8 mouse cellular contexts compared by ENCODE assay signal in genomic region chr1:134062411-134063085, GRCm38 (mm10). TPM values are rescaled to one million over a fixed set of nuclear protein-coding genes. Genes with fewer than 3 reads are reported as not detected.
DNase-seq lines count a peak whose midpoint lies in the region; ATAC-seq and TF ChIP-seq lines count a peak whose summit lies in the region.

No protein-coding gene starts in this region.

- no peak for TF ChIP-seq POLR2A in small intestine, adult 2 months (IDR thresholded peaks at IDR 0.05; ENCODE audit: low read depth, low read length)

- no peak overlapping the region for H3K4me3 ChIP-seq in kidney, embryonic 15.5 days (replicated peaks)
- peak overlapping the region; percentile 8; the same call in 1 of the 2 replicates for H3K4me3 ChIP-seq in forebrain, embryonic 12.5 days (replicated peaks)
- H3K4me3 ChIP-seq in limb, embryonic 13.5 days, result no peak overlapping the region
- peak overlapping the region; percentile 15; the same call in 1 of the 2 replicates for H3K4me3 ChIP-seq in small intestine, adult 2 months (ENCODE audit: low read depth, low read length)

- H3K4me2 ChIP-seq in kidney, embryonic 15.5 days, result peak overlapping the region; percentile 54
- H3K4me2 ChIP-seq in forebrain, embryonic 12.5 days, result peak overlapping the region; percentile 65
- H3K4me2 ChIP-seq in limb, embryonic 13.5 days (replicated peaks), result peak overlapping the region; percentile 53

- no peaks in the 10 kb centered on the region for H3K9me3 ChIP-seq in kidney, embryonic 15.5 days (replicated peaks)
- H3K9me3 ChIP-seq in forebrain, embryonic 12.5 days, result no peaks in the 10 kb centered on the region
- no peaks in the 10 kb centered on the region for H3K9me3 ChIP-seq in limb, embryonic 13.5 days

- no peak for DNase-seq in kidney, adult 8-10 months
- peak; percentile 73 for DNase-seq in Muller cell, postnatal 12 days (ENCODE audit: inconsistent ontology term)
- no peak for DNase-seq in urinary bladder, postnatal 4 days (ENCODE audit: low spot score in 2 of 2)
- no peak for DNase-seq in thymus, postnatal 10 days (ENCODE audit: low spot score in 2 of 2)

- H3K4me1 ChIP-seq in kidney, embryonic 15.5 days, result peaks cover 88% of the 10 kb centered on the region
- peaks cover 88% of the 10 kb centered on the region for H3K4me1 ChIP-seq in forebrain, embryonic 12.5 days
- H3K4me1 ChIP-seq in limb, embryonic 13.5 days, result peaks cover 77% of the 10 kb centered on the region
- H3K4me1 ChIP-seq in small intestine, adult 2 months (ENCODE audit: control insufficient read depth, insufficient read depth, insufficient read length, low read length), result peaks cover 69% of the 10 kb centered on the region

- no peaks in the 10 kb centered on the region for H3K36me3 ChIP-seq in kidney, embryonic 15.5 days
- no peaks in the 10 kb centered on the region for H3K36me3 ChIP-seq in forebrain, embryonic 12.5 days (replicated peaks)
- H3K36me3 ChIP-seq in limb, embryonic 13.5 days, result no peaks in the 10 kb centered on the region
- no peaks in the 10 kb centered on the region for H3K36me3 ChIP-seq in small intestine, adult 2 months (ENCODE audit: control insufficient read depth, insufficient read depth, low read length)

- 9% methylated on average over 11 of the region's 11 CpGs for WGBS in kidney, embryonic 15.5 days
- WGBS in forebrain, embryonic 12.5 days, result 2% methylated on average over 10 of the region's 11 CpGs
- WGBS in limb, embryonic 13.5 days, result 5% methylated on average over 11 of the region's 11 CpGs
- 43% methylated on average over 11 of the region's 11 CpGs for WGBS in small intestine, adult 2 months

- no peaks in the 10 kb centered on the region for H3K27me3 ChIP-seq in kidney, embryonic 15.5 days
- H3K27me3 ChIP-seq in forebrain, embryonic 12.5 days, result no peaks in the 10 kb centered on the region
- no peaks in the 10 kb centered on the region for H3K27me3 ChIP-seq in limb, embryonic 13.5 days
- H3K27me3 ChIP-seq in small intestine, adult 2 months (ENCODE audit: control insufficient read depth, insufficient read depth, low read length), result no peaks in the 10 kb centered on the region

- 0 out of 2 replicates have a peak overlapping the region, but pooled peaks have one; percentile 19 for H3K9ac ChIP-seq in kidney, embryonic 15.5 days
- H3K9ac ChIP-seq in forebrain, embryonic 12.5 days, result peak overlapping the region; percentile 48; the same call in 1 of the 2 replicates
- H3K9ac ChIP-seq in limb, embryonic 13.5 days, result peak overlapping the region; percentile 59

- ATAC-seq in kidney, embryonic 15.5 days (replicated peaks; ENCODE audit: low FRiP score), result no peak
- ATAC-seq in forebrain, embryonic 12.5 days (ENCODE audit: low FRiP score), result peak; percentile 54
- ATAC-seq in limb, embryonic 13.5 days (ENCODE audit: low FRiP score, low read depth), result peak; percentile 7; the same call in 1 of the 2 replicates

- H3K27ac ChIP-seq in kidney, embryonic 15.5 days, result peak overlapping the region; percentile 99
- peak overlapping the region; percentile 97 for H3K27ac ChIP-seq in forebrain, embryonic 12.5 days
- peak overlapping the region; percentile 99 for H3K27ac ChIP-seq in limb, embryonic 13.5 days
- peak overlapping the region; percentile 96 for H3K27ac ChIP-seq in small intestine, adult 2 months (ENCODE audit: insufficient read depth, low read depth, low read length)

- TF ChIP-seq CTCF in small intestine, adult 2 months (IDR thresholded peaks at IDR 0.05; ENCODE audit: extremely low read depth, insufficient read length, insufficient replicate concordance, low read depth, low read length), result no peak

RNA-seq across cellular contexts. Expression of gene Btg2, which starts 16.4 kb away (rescaled TPM):
- 31.1 and 32.2 TPM in 2 replicates for polyA plus RNA-seq in kidney, embryonic 15.5 days (2015; fragmentation: Nextera tagmentation; extraction: Ambion mirVana)
- 128 and 135 TPM in 2 replicates for polyA plus RNA-seq in forebrain, embryonic 12.5 days (2016; fragmentation: Nextera tagmentation; extraction: Ambion mirVana)
- 27.1 and 28.2 TPM in 2 replicates for polyA plus RNA-seq in limb, embryonic 13.5 days (2015; fragmentation: Nextera tagmentation; extraction: Ambion mirVana)
- 18.0 and 73.7 TPM in 2 replicates for polyA plus RNA-seq in small intestine, adult 2 months (2012; rRNA removed)

RNA-seq across cellular contexts. Expression of gene Fmod, which starts 25.5 kb away (rescaled TPM):
- 11.6 and 12.4 TPM in 2 replicates for polyA plus RNA-seq in kidney, embryonic 15.5 days (2015; fragmentation: Nextera tagmentation; extraction: Ambion mirVana)
- polyA plus RNA-seq in forebrain, embryonic 12.5 days (2016; fragmentation: Nextera tagmentation; extraction: Ambion mirVana), result 2.2 and 3.3 TPM in 2 replicates
- 42.1 and 48.5 TPM in 2 replicates for polyA plus RNA-seq in limb, embryonic 13.5 days (2015; fragmentation: Nextera tagmentation; extraction: Ambion mirVana)
- 0.48 and 0.86 TPM in 2 replicates for polyA plus RNA-seq in small intestine, adult 2 months (2012; rRNA removed)

RNA-seq across cellular contexts. Expression of gene Chit1, which starts 48.5 kb away (rescaled TPM):
- polyA plus RNA-seq in kidney, embryonic 15.5 days (2015; fragmentation: Nextera tagmentation; extraction: Ambion mirVana), result 0.30 and 0.31 TPM in 2 replicates
- not detected in 2 replicates for polyA plus RNA-seq in forebrain, embryonic 12.5 days (2016; fragmentation: Nextera tagmentation; extraction: Ambion mirVana)
- 0.17 and 0.26 TPM in 2 replicates for polyA plus RNA-seq in limb, embryonic 13.5 days (2015; fragmentation: Nextera tagmentation; extraction: Ambion mirVana)
- 1.6 TPM in 1 of 2 replicates, not detected in the other for polyA plus RNA-seq in small intestine, adult 2 months (2012; rRNA removed)

Comparison
In these comparisons a context has a peak if more than half of its experiments do, and no peak if none do; other contexts are left out.
1. H3K4me3 ChIP-seq: peak in forebrain, embryonic 12.5 days (single experiment) and small intestine, adult 2 months (single experiment); none in kidney, embryonic 15.5 days (single experiment) and limb, embryonic 13.5 days (single experiment).
2. Peak in every context shown above with its lines, with median percentiles within 50 percentile points of each other: H3K27ac ChIP-seq, H3K4me2 ChIP-seq and H3K9ac ChIP-seq.